Mouse (Mus musculus): ENCODE results near the gene Phf19. TPM values are rescaled to one million over a fixed set of nuclear protein-coding genes. Genes with fewer than 3 reads are reported as not detected.

Phf19 gene
- polyA plus RNA-seq, 1 experiment from 2014 or later = 4.2 TPM

GRCm38 (mm10) chr2:34953547-34954116, 39.8 kb upstream of the Phf19 start:
- H3K9me3 ChIP-seq = no peaks in the 10 kb centered on the region
- no peak overlapping the region for H3K9ac ChIP-seq
- no peaks in the 10 kb centered on the region for H3K4me1 ChIP-seq
- WGBS = 65% methylated on average over 2 of the region's 2 CpGs
- H3K36me3 ChIP-seq = no peaks in the 10 kb centered on the region
- H3K27me3 ChIP-seq = no peaks in the 10 kb centered on the region
- no peak overlapping the region for H3K27ac ChIP-seq
- H3K4me2 ChIP-seq = no peak overlapping the region
- no peak overlapping the region for H3K4me3 ChIP-seq
- ATAC-seq (ENCODE audit: borderline replicate concordance, extremely low read depth, low FRiP score, low TSS enrichment) = no peak

- Histone ChIP-seq H3K4me2 (no peak overlapping the region), H3K9ac (no peak overlapping the region), H3K36me3 (no peaks in the 10 kb centered on the region), H3K4me1 (no peaks in the 10 kb centered on the region), H3K9me3 (no peaks in the 10 kb centered on the region), H3K4me3 (no peak overlapping the region), H3K27me3 (no peaks in the 10 kb centered on the region), H3K27ac (no peak overlapping the region)
- ATAC-seq (ENCODE audit: borderline replicate concordance, extremely low read depth, low FRiP score, low TSS enrichment) = no peak
- WGBS = 65% methylated on average over 4 of the region's 4 CpGs
Observed at GRCm38 (mm10) chr2:34953018-34953417, 39.2 kb upstream of the Phf19 start.

GRCm38 (mm10) chr2:34951469-34951868, 37.6 kb upstream of the Phf19 start:
- no peaks in the 10 kb centered on the region for H3K36me3 ChIP-seq
- H3K4me3 ChIP-seq = no peak overlapping the region
- H3K4me1 ChIP-seq = no peaks in the 10 kb centered on the region
- no peaks in the 10 kb centered on the region for H3K9me3 ChIP-seq
- no peak overlapping the region for H3K27ac ChIP-seq
- no peak overlapping the region for H3K9ac ChIP-seq
- no peak overlapping the region for H3K4me2 ChIP-seq
- ATAC-seq (ENCODE audit: borderline replicate concordance, extremely low read depth, low FRiP score, low TSS enrichment) = no peak
- H3K27me3 ChIP-seq = no peaks in the 10 kb centered on the region

GRCm38 (mm10) chr2:34948622-34949021, 34.8 kb upstream of the Phf19 start:
- H3K9ac ChIP-seq = no peak overlapping the region
- no peak overlapping the region for H3K27ac ChIP-seq
- H3K4me1 ChIP-seq = peaks cover 6% of the 10 kb centered on the region; the same call in 1 of the 2 replicates
- 10% methylated on average over 2 of the region's 2 CpGs for WGBS
- no peaks in the 10 kb centered on the region for H3K9me3 ChIP-seq
- H3K4me2 ChIP-seq = no peak overlapping the region
- no peaks in the 10 kb centered on the region for H3K27me3 ChIP-seq
- no peak overlapping the region for H3K4me3 ChIP-seq
- ATAC-seq (ENCODE audit: borderline replicate concordance, extremely low read depth, low FRiP score, low TSS enrichment) = no peak
- H3K36me3 ChIP-seq = no peaks in the 10 kb centered on the region

GRCm38 (mm10) chr2:34946046-34946445, 32.2 kb upstream of the Phf19 start:
- H3K36me3 ChIP-seq = no peaks in the 10 kb centered on the region
- no peak overlapping the region for H3K9ac ChIP-seq
- no peaks in the 10 kb centered on the region for H3K9me3 ChIP-seq
- no peak overlapping the region for H3K4me3 ChIP-seq
- H3K27me3 ChIP-seq = no peaks in the 10 kb centered on the region
- no peak for ATAC-seq (ENCODE audit: borderline replicate concordance, extremely low read depth, low FRiP score, low TSS enrichment)
- H3K4me1 ChIP-seq = peaks cover 6% of the 10 kb centered on the region; the same call in 1 of the 2 replicates
- WGBS = 62% methylated on average over 4 of the region's 4 CpGs
- H3K27ac ChIP-seq = no peak overlapping the region
- H3K4me2 ChIP-seq = no peak overlapping the region

GRCm38 (mm10) chr2:34945580-34945979, 31.8 kb upstream of the Phf19 start:
- H3K4me3 ChIP-seq = no peak overlapping the region
- no peak overlapping the region for H3K4me2 ChIP-seq
- no peaks in the 10 kb centered on the region for H3K27me3 ChIP-seq
- peaks cover 6% of the 10 kb centered on the region; the same call in 1 of the 2 replicates for H3K4me1 ChIP-seq
- H3K36me3 ChIP-seq = no peaks in the 10 kb centered on the region
- WGBS = 74% methylated on average over 4 of the region's 4 CpGs
- ATAC-seq (ENCODE audit: borderline replicate concordance, extremely low read depth, low FRiP score, low TSS enrichment) = no peak
- no peaks in the 10 kb centered on the region for H3K9me3 ChIP-seq
- H3K9ac ChIP-seq = no peak overlapping the region
- H3K27ac ChIP-seq = no peak overlapping the region

- no peaks in the 10 kb centered on the region for H3K36me3 ChIP-seq
- H3K9me3 ChIP-seq = no peaks in the 10 kb centered on the region
- ATAC-seq (ENCODE audit: borderline replicate concordance, extremely low read depth, low FRiP score, low TSS enrichment) = no peak
- peak overlapping the region; percentile 41 for H3K4me2 ChIP-seq
- no peaks in the 10 kb centered on the region for H3K27me3 ChIP-seq
- no peak overlapping the region for H3K27ac ChIP-seq
- H3K9ac ChIP-seq = no peak overlapping the region
- 14% methylated on average over 8 of the region's 8 CpGs for WGBS
- H3K4me1 ChIP-seq = peaks cover 6% of the 10 kb centered on the region; the same call in 1 of the 2 replicates
- H3K4me3 ChIP-seq = no peak overlapping the region
Observed at GRCm38 (mm10) chr2:34944761-34945160, 30.9 kb upstream of the Phf19 start.

GRCm38 (mm10) chr2:34943556-34944120, 29.8 kb upstream of the Phf19 start:
- H3K4me3 ChIP-seq = no peak overlapping the region
- no peaks in the 10 kb centered on the region for H3K9me3 ChIP-seq
- ATAC-seq (ENCODE audit: borderline replicate concordance, extremely low read depth, low FRiP score, low TSS enrichment) = no peak
- peaks cover 13% of the 10 kb centered on the region; the same call in 1 of the 2 replicates for H3K4me1 ChIP-seq
- no peak overlapping the region for H3K9ac ChIP-seq
- no peak overlapping the region for H3K4me2 ChIP-seq
- no peaks in the 10 kb centered on the region for H3K36me3 ChIP-seq
- H3K27me3 ChIP-seq = no peaks in the 10 kb centered on the region
- no peak overlapping the region for H3K27ac ChIP-seq
- 66% methylated on average over 13 of the region's 13 CpGs for WGBS

GRCm38 (mm10) chr2:34941061-34941675, 27.3 kb upstream of the Phf19 start:
- Histone ChIP-seq H3K27me3 (no peaks in the 10 kb centered on the region), H3K9ac (no peak overlapping the region), H3K36me3 (no peaks in the 10 kb centered on the region), H3K4me2 (no peak overlapping the region), H3K27ac (no peak overlapping the region), H3K4me1 (peaks cover 16% of the 10 kb centered on the region; the same call in 1 of the 2 replicates), H3K4me3 (no peak overlapping the region), H3K9me3 (no peaks in the 10 kb centered on the region)
- no peak for ATAC-seq (ENCODE audit: borderline replicate concordance, extremely low read depth, low FRiP score, low TSS enrichment)
- 70% methylated on average over 11 of the region's 11 CpGs for WGBS

GRCm38 (mm10) chr2:34940246-34940645, 26.4 kb upstream of the Phf19 start:
- Histone ChIP-seq H3K27me3 (no peaks in the 10 kb centered on the region), H3K9me3 (no peaks in the 10 kb centered on the region), H3K4me3 (no peak overlapping the region), H3K4me1 (peaks cover 16% of the 10 kb centered on the region; the same call in 1 of the 2 replicates), H3K27ac (no peak overlapping the region), H3K4me2 (no peak overlapping the region), H3K36me3 (no peaks in the 10 kb centered on the region), H3K9ac (no peak overlapping the region)
- ATAC-seq (ENCODE audit: borderline replicate concordance, extremely low read depth, low FRiP score, low TSS enrichment) = no peak
- WGBS = 66% methylated on average over 5 of the region's 5 CpGs

GRCm38 (mm10) chr2:34938269-34939208, 24.7 kb upstream of the Phf19 start:
- Histone ChIP-seq H3K4me1 (0 out of 2 replicates have a peak, but pooled peaks cover 10% of the 10 kb centered on the region), H3K36me3 (no peaks in the 10 kb centered on the region), H3K9me3 (no peaks in the 10 kb centered on the region), H3K27me3 (no peaks in the 10 kb centered on the region), H3K4me2 (no peak overlapping the region), H3K4me3 (no peak overlapping the region), H3K9ac (no peak overlapping the region), H3K27ac (no peak overlapping the region)
- 50% methylated on average over 8 of the region's 8 CpGs for WGBS
- 0 out of 2 replicates have a peak, but pooled peaks have one; percentile 27 for ATAC-seq (ENCODE audit: borderline replicate concordance, extremely low read depth, low FRiP score, low TSS enrichment)

Measured in lung, embryonic 15.5 days (tissue).